Mouse (Mus musculus): ENCODE results near the gene Lrrc39.

- TF ChIP-seq TAL1 (IDR thresholded peaks at IDR 0.05; ENCODE audit: low read length), result no peak
- TF ChIP-seq GATA1 (IDR thresholded peaks at IDR 0.05; ENCODE audit: low read length), result no peak
Measured at GRCm38 (mm10) chr3:116615318-116616068, 52.7 kb downstream of the Lrrc39 start.
